Mouse (Mus musculus) embryo, embryonic 9.5 days (tissue): Measurements from ENCODE around the gene Ssrp1.

ENCODE experiments used
- DNase-seq: peaks from one replicate; pipeline ENCODE4 v3.0.0-alpha.2; 2017; ENCODE audit errors: extremely low spot score

Gene Ssrp1

DNA sequence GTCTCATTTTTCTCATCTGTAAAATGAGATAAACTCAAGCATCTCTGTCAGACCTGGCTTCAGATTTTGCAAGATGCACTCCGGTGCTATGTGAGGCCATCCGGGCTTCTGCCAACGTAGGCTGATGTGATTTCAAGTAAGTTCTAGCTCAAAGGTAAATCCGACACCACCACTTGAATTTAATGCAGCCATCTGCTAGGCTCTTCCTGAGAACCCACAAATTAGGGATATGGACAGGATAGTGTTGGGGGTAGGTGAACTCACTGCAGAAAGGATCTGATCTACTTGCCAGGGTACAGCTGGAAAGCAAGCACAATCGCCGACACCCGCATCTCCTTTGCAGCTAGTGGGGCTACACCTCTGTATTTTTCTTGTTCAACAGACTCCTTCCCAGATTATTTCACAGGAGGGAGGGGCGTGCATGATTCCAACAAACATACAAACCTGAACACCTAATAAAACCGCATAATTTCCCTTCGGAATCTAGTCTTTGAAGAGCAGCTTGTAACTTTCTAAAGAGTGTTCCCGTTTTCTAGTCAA lies 457 bp upstream of the Ssrp1 start:
- DNase-seq, result no peak

DNA sequence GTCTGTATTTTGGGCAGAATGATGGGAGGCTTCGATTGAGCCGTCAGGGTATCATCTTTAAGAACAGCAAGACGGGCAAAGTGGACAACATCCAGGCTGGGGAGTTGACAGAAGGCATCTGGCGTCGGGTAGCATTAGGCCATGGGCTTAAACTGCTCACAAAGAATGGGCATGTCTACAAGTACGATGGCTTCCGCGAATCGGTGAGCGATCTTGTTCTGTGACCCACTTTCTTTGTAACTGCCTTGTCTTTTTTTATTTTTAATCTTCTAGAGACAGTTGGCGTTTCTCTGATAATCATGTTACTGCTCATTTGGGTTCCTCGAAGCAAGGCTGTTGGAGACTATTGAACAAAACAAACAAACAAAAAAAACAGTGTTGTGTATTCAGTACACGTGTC lies 1.3 kb downstream of the Ssrp1 start:
- no peak for DNase-seq

DNA sequence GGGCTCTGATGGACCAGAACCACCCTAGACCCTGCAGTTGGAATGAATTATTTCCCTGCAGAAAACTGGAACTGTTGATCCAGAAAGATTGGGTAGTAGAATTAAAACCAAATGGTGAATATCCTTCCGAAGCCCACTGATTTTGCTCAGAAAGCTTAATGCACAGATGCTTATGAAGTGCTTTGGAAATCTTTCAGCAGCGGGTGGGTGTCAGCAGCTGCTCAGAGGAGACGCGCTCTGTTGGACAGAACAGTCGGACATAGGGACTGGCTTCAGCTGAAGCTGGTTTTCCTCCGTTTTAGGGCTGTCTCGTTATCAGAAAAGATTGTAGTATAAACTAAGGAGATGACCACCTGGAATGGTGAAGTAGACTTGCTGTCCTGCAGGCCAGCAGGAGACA lies 6.6 kb downstream of the Ssrp1 start:
- no peak for DNase-seq

DNA sequence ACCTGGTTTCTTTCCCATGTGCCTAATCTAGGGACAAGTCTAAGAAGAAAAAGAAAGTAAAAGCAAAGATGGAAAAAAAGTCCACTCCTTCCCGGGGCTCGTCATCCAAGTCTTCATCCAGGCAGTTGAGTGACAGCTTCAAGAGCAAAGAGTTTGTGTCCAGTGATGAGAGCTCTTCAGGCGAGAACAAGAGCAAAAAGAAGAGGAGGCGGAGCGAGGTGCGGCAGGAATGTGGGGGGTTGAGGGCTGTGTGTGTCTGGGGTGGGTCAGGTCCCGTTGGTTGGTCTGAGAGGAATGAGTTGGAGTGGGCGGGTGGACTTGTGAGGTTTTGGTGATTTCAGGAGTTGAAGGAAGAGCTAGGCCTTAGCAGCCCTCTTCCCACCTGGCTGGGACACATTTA lies 9.2 kb downstream of the Ssrp1 start:
- DNase-seq, result no peak

DNA sequence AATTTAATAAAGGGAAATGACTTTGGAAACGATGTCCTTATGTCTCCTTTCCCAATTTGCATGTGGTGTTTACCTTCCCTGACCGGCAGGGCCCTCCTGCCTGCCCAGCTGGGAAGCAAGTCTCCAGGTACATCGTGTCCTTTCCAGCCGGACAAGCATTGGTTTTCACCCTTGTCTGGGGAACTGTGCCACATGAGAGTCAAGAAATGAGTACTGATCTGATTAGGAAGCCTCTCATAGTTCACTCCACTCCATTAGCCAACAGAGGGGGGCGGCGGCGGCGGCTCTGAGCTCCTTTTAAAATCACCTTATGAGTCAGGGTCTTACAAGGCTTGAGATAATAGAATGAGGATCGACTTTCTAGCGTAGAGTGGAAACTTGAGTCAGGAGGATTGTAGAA lies 10.0 kb downstream of the Ssrp1 start:
- DNase-seq, result no peak

DNA sequence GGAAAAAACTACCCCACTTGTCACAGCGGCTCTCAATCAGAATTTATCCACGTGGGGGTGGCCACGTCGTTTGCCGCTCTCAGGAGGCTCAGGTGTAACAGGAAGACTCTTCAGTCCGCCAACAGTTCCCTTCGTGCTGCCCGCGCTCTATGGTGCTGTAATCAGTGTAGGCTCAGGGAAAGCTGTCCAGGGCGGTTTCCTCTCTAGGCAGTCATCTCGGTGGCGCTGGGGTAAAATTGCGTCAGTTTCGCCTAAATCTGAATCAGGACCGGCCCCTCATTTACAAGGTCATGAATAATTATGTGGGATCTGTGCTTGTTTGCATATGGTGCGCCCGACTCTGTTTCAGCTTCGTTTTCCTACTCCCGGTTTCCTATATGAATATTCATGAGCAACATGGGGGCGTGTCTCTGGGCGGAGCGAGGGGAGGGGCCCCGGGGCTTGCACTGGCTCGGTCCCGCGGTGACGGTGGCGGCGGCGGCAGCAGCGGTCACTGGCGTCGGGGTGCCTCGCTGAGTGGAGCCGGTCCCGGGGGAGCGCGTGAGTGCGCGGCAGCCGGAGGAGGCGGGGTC lies 10.6 kb downstream of the Ssrp1 start, which contains the start of gene Tnks1bp1:
Tnks1bp1 (plus strand) TSS at position 427 of the 572 bp plus-strand sequence.
- DNase-seq, result peak; percentile 95

DNA sequence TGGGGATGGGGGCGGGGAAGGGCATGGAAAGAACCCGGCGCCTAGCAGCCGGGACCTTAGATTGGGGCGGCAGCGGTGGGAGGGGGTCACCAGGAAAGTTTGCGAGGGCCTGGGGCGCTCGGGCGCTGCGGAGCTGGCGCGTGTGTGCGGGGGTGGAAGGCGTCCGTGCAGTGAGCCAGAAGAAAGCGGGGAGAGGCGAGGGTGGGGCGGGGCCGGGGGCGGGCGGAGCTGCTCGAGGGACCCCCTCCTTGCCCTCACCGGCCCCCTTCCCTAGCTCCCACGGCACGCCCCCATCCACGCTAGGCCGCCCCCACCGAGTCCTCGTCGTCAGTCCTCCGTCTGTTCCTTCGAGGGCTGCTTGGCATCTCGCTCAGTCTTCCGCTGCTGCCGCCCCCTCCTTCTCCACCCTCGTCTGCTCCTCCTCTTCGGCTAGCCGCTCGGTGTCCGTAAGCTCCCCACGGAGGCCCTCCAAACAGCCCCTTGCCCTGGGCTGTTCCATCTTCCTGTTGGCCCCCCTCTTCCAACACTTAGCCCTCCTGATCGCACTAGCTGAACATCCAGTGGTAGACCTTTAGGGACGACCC lies 11.2 kb downstream of the Ssrp1 start:
- DNase-seq, result peak; percentile 75

DNA sequence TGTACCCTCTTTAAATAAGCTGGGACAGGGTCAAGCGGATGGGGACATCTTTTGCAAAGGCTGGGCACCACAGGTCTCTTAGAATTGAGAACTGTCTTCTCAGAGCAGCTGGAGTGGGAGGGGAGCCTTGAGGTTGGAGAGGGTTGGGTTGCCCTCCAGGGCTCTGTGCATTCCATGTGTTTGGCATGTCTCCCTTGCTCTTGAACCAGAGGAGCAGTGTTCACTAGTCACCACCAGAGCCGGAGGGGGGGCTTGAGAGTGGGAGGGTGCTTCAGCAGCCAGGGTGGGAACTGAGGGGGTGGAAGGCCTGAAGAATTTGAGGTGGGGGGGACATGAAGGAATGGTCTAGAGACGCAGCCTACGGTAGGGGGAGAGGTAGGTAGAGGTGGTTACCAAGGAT lies 12.2 kb downstream of the Ssrp1 start:
- DNase-seq, result peak; percentile 20

DNA sequence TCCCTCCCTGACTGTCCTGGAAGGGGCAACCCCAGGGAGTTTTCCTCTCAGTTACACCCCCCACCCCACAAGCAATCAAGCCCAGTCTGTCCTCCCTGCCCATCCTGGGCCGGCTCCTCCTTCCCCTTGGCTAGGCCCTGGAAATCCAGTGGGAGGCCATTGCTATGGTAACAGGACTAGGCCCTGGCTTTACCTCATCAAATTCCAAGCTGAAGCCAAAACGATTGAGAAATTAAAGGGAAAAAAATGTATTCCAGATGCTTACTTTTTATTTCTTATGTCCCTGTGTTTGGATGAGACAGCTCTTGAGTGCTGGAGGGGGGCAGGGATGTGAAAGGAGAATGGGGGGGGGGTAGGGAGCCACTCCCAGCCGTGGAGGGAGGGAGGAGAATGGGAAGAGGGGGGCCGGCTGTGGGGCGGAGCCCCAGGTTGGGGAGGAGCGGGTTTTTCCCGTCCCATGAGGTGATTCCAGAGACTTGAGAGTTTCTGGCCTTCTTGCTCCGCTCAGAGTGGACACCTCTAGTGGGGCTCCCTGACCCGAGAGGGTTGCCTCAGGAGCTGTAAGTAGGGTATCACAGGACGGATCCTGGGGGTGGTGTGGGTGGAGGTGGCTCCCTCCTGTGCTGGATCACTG lies 13.1 kb downstream of the Ssrp1 start:
- peak; percentile 67 for DNase-seq

DNA sequence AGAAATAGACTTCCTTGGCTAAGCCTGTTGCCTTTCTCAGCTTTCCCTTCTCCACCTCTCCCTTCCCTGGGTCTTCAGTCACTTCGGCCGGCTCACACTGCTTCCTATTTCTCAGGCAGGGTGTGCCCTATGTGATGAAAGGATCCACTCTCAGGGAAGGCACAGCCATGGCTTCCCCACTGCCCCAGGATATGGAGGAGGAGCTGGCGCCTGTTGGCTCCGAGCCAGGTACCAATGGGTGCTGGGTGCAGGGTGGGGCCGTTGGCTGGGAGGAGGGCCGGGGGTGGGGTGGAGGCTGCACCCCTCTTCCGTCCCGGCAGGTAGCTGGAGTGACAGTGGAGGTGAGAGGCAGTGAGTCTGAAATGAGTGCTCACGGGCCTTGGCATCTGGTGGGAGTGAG lies 13.7 kb downstream of the Ssrp1 start:
- DNase-seq, result no peak

DNA sequence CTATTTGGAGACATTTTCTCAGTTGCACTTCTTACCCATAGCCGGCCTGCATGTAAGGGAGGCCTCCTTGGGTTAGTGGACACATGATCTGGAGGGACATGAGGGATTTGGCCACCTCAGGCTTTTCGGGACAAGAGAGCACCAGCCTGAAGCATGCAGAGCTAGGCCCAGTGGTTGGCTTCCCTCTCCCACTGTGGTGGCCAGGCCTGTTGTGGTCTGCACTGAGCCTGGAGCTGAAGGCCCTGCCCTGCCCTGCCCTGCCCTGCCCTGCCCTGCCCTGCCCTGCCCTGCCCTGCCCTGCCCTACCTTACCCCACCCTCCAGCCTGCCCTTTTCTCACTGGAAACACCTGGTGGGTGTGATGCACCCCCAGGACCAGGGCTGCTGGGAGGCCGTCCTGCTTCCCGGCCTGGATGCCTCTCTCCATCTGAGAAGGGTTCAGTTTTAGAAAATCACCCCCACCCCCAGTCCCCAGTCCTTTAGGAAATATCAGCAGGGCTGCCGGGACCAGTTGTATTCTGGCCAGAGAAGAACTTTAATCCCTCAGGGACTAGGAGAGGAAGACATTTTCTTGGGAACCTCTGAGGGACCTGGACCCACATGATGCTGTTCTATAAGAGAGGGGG lies 16.3 kb downstream of the Ssrp1 start:
- no peak for DNase-seq

DNA sequence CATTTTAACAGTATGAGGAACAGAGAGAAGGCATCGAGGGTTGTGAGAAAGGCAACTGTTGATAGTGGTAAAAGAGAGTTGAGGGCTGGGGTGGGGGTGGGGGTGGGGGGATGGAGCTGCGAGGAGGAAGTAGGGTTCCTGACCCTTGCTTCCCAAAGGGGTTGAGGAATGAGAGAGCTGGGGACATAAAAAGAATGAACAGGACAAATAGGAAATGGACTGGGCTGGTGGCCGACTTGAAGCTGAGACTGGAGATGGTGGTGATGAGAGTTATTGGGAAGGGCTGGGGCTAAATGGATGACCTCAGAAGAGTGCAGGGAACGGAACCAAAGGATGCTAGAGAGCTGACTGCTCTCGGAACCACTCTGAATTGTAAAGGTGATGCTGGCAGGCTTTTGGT lies 19.7 kb downstream of the Ssrp1 start:
- no peak for DNase-seq

DNA sequence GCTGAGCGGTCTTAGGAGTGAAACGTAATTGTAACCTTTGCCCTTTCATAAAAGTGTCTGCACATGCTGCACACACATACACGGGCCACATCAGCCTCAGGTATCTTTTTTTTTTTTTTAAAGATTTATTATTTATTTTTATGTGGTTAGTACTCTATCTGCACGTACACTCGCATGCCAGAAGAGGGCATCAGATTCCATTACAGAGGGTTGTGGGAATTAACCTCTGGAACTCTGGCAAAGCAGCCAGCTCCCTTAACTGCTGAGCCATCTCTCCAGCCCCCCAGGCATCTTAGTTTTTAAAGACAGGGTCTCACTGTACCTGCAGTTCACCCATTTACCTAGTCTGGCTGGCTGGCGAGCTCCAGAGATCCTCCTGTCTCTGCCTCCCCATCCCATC lies 22.6 kb downstream of the Ssrp1 start:
- DNase-seq, result no peak

DNA sequence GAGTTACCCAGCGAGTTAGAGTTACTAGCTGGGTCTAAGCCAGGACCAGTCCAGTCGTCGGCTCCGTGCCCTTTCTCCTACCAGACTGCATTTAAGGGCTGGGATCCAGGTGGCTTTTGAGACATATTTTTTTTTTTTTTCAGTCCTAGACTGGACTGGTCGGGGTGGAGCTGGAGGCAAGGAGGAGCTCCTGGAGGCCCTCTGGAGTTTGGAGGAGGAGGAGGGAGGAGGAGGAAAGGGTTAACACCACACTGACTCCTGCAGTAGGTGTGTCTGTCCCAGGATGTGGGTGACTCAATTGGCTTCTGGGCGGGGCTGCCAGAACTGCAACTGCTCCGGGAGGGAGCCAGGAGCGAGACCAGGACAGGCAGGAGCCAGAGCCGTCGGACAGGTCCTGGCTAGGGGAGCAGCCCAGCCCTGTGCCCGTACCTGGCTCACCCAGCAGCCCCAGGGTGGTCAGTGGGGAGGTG lies 23.6 kb downstream of the Ssrp1 start:
- DNase-seq, result peak; percentile 36

DNA sequence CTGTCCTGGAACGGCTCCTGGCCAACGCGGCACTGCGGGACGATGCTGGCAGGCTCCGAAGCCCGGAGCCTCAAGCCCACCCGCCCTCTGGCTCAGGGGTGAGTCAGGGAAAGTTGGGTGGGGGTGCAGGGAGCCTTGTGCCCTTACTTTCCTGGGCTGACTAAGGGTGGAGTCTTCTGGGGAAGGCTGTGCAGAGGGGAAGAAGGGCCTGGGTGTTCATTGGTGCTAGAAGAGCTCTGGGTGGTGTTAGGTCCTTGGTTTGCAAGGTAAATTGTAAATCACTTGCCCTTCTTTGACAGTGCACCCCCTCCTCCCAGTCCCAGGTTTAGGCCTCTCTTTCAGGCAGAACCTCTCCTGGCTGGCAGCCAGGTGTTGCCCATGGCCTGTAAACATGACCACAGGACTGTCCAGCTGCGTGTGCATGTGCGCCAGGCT lies 24.1 kb downstream of the Ssrp1 start:
- no peak for DNase-seq

DNA sequence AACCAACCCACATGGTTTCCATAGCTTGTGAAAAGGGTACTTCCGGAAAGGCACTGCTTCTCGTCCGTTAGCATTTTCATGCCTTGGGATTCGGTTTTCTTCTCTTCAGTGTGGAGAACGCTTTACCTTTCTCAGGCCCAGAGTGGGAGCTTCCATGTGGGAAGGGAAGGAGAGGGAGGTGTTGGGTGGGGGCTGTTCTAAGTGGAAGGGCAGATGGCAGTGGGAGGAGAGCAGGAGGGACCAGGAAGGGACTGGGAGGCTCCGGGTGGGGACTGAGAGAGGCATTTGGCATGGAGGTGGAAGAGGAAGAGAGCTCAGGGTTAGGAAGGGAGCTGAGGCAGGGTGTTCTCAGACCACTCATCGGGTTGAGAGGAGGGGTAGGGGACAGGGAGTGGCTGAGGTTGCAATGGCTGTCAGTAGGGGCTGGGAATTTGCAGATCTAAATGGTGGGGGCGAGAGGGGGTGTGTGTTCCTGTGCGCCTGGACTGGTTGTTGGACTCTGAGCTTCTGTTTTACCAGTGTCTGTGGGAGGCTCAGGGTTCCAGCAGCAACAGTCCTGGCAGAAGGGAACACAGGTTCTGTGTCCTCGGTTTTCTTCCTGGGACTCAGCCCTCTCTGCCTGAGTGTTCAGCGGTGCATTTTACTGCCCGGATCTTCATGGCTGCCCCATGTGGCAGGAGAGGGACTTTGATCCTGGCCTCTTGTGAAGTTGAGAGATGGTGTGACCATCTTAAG lies 28.3 kb downstream of the Ssrp1 start:
- DNase-seq, result no peak

DNA sequence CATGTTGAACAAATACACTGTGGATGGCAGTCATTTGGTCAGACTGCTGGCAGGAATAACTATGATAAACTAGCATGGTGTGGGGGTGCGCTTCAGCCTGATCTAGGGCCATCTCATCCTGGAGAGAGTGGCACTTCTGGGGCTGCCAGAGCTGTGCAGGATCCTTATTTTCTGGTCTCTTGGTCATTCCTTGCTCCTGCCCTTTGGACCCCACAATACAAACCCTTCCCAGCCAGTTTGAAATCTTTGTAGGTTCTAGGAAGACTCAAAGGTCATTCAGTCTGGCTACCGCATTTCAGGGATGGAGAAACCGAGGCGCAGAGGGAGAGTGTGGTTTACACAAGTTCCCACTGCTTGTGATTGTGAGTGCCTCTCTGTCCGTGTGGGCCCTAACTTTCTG lies 29.9 kb downstream of the Ssrp1 start:
- no peak for DNase-seq

DNA sequence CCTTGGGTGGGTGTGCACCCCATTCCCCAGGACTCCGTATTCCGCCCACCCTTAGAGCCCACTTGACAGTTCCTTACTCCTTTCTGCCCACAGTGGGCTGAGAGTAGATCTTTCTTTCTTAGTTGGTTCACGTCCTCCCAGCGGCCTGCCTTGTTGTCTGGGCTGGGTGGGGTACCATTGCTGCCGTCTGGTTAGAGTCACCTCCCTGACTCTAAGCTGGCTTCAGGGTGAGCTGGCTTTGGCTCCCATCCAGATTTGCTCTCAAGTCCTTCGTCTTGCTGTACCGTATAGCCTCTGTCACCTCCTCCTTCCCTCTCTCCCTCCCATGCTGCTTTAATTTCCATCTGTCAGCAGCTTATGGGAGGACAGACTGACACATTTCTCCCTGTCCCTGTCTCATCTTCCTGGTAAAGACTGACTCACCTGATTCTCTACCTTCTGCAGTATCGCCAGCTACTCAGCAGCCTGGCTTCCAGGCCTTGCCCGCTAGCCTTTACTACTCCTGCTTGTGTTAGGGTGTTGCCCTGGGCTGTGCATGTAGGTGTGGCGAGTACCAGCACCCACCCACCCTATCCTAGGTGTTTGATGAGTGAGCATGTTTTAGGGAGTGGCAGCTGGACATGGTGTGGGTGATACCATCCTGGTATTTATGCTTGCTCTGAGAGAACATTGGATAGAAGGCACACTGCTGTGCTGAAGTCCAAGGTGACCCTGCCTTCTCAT lies 31.0 kb downstream of the Ssrp1 start:
- DNase-seq, result no peak

DNA sequence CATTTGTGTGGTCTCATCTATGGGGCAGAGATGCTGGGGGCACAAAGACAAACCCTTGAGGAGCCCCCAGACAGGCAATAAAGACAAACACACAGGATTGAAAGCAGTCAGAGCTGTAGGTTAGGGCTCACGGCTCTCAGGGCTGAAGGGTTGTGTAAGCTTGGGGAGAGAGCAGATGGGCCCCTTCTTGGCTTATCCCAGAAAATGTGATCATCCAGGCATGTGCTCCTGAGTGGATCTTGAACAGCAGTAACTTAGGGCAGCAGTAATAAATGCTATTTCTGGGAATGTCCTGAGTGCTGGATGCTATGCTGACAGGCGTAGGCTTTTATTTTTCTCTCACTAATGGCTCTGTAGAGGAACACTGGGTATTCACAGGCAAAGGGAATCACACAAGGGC lies 31.6 kb downstream of the Ssrp1 start:
- DNase-seq, result no peak

DNA sequence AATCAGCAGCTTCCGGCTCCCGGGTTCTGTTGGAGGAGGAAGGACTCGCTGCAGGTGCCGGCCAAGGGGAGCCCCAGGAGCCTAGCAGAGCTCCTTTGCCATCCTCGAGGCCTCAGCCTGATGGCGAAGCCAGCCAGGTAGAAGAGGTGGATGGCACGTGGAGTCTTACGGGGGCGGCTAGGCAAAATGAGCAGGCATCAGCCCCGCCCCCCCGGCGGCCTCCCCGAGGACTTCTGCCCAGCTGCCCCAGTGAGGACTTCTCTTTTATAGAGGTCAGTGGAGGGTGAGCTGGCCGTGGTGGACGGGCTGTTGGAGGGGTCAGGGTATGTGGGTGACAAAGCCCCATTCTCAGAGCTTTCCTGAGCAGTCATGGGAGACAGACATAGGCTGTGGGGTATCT lies 33.1 kb downstream of the Ssrp1 start:
- DNase-seq, result no peak

DNA sequence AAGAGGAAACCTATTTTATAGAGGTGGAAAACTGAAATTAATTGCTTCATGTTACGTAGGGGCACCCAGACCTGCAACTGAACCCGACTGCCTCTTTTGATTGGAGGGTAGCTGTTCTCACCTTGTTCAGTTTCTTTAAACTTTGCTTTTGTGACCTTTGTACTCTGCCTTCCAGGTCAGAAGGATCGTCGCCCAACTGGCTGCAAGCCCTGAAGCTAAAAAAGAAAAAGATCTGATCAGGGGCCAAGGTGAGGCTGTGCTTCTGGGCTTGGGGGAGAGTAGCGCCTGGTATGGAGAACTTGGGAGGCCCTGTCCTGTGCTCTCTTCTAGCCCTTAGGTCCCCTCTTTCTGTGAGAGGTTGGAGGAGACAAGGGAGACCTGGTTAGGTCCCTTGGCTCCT lies 34.9 kb downstream of the Ssrp1 start:
- DNase-seq, result no peak
